Mouse (Mus musculus) cortical plate, adult 2 months (tissue): ENCODE results near the gene Svip.

Experiments used
- CTCF ChIP-seq: fragments of 200-500 bp; IDR thresholded peaks from 2 replicates; pipeline ENCODE4 v1.5.1; 2011; ENCODE audit warnings: mild to moderate bottlenecking, control low read depth, low read length; ENCODE audit not compliant: insufficient read depth; ENCODE audit errors: extremely low read depth
- POLR2A ChIP-seq: fragments of 200-500 bp; IDR thresholded peaks from 2 replicates; pipeline ENCODE4 v1.6.1; 2011; ENCODE audit warnings: mild to moderate bottlenecking, low read length, control low read depth; ENCODE audit not compliant: insufficient read depth; ENCODE audit errors: extremely low read depth

DNA sequence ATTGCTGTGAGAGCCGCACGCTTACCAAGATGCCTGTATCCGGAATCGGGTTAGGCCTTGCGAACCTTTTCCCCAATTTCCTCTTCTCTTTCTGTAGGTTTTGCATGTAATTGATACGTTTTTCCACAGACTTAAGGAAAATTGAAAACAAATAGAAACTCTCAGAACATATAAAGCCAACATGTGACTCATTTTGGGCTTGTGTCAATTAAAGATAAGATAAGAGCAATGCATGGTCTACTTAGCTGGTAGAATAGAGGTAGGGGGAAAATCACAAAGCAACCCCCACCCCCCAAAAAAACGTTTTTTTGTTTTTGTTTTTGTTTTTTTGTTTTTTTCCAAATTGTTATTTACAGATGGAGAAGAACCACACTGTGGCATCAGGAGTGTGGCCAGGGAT, 7.6 kb upstream of the Svip start:
- TF ChIP-seq CTCF (no peak), POLR2A (no peak)
